Mouse (Mus musculus): ENCODE data around the gene Dph1. TPM values are rescaled to one million over a fixed set of nuclear protein-coding genes. Genes with fewer than 3 reads are reported as not detected.

The Dph1 gene
- polyA plus RNA-seq (2014; fragmentation: Illumina TruSeq; extraction: RNeasy Lipid Tissue Mini Kit (QIAGEN cat#74804); ENCODE audit: low read depth, low replicate concordance) = 11.0 TPM

DNA sequence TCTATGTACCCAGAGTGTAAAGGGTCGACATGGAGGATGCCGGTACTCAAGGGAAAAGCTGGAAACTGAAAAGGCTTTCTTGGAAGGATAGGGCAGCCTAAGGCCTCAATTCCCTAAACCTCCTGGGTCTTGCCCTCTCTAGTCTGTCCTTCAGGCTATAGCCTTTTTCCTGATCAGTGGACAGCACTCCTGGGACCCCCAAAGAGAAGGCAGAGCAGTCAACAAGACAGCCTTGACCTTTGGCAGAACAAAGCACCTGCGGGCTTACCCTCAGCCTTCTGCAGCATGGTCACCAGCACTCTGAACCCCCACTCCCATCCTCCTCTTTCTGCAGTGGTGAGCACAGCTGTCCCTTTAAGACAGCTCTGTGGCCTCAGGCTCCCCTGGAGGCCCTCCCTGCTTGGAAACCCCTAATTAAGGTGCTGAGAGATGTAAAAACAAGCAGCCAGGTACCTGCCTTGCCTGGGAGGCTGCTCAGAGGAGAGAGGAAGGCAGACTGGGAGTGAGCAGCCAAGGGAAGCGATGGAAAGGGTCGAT lies at the start of gene Dph1:
Dph1 (minus strand) TSS at position 337 of the 537 bp plus-strand sequence.

DNA sequence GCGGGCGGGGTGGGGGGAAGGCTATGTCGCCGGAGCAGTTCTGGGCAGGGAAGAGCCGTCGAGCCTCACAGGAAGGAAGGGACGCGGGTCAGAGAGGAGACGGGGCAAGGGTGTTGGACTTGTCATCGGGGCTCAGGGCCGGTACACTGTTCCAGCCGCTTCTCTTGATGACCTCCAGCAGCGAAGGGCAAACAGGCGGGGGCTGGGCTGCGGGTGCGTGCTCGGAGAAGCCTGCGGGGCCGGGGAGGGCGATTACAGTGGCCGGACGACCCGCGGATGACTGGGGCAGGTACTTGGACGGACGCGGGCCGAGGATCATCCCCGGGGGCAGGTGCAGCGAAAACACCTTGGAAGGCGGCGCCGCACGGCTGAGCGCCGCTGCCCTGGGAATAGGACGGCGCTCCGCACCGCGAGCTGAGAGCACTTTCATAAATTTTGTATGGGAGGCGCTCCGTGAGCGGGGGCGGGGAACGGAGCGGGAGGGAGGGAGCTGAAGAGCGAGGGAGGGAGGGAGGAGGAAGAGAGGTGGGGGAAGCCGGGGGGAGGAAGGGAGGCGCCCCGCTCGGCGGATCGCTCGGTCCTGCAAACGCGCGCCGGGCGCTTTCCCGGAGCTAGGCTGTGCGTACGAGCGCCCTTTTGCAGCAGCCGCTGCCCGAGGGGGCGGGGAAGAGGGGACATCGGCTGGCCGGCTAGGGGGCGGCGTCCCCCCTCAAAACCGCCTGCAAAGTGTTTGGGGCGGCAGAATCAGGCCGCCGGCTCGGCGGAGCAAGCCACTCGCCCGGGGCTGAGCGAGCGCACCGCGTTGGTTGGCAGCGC lies 2.4 kb upstream of the Dph1 start, which contains the start of gene Rtn4rl1:
Rtn4rl1 (plus strand) TSS at position 528 of the 816 bp plus-strand sequence.

DNA sequence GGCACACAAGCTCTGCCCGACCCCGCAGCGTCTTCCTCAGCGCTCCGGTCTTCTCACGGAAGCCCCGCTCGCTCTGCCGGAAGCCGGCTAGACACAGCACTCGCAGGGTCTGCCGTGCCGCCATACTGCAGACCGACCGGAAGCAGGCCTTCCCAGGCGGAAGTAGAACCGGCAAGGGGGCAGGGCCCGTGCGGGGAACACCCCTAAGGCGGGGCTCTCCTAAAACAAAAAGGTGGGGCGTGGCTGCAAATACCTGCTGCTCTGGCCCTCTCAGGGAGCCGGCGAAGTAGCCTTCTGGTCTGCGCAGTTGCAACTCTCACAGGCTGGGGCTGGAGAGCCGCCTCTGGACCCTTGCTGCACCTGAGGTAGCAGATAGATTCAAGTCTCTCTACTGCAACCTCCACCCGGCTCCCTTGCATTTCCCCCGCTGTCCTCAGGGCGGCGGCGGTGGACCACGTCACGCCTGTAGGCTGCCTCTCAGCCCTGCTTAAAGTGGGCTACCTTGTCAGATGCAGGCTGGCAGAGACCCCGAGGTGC lies 12.3 kb downstream of the Dph1 start, which contains the start of gene Ovca2:
Ovca2 (minus strand) TSS at position 164 of the 537 bp plus-strand sequence.

DNA sequence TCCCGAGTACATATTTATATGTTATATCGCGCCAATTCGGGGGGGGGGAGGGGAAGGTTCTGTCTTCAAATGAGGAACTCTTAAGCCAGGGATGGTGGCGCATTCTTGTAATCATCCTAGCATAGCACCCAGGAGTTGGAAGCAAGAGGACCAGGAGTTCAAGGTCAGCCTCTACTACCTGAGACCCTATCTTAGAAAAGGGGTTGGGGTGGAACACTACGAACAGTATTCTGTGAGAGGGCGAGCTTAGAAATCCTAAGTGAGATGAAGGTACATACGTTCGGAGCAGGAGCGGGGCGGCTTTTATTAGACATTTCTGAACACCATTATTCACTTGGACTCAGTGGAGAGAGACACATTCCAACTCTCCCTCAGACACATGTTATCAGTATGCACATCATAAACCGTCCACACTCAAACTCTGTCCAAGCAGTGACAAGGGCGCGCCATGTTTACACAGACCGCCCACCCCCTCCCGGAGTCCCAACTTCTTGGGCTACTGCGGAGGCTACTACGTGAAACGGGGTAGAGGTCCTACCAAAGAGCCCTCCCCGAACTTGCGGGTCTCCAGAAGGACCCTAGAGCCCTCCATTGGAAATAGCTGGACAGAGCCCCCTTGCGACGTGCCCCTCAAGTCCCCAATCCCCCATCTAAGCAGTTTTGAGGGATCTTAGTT lies 21.5 kb downstream of the Dph1 start, which contains the start of gene Hic1:
Hic1 (minus strand) TSS at position 115 of the 676 bp plus-strand sequence.

Other genes starting within 250 kb of the Dph1 start
- gene Hic1, start 21.7 kb downstream of the Dph1 start, polyA plus RNA-seq (2014; fragmentation: Illumina TruSeq; extraction: RNeasy Lipid Tissue Mini Kit (QIAGEN cat#74804); ENCODE audit: low read depth, low replicate concordance) = 10.4 TPM
- gene Ovca2, start 12.4 kb downstream of the Dph1 start, polyA plus RNA-seq (2014; fragmentation: Illumina TruSeq; extraction: RNeasy Lipid Tissue Mini Kit (QIAGEN cat#74804); ENCODE audit: low read depth, low replicate concordance) = 13.4 TPM
- 13.8 TPM for gene Rtn4rl1, start 2.5 kb upstream of the Dph1 start, polyA plus RNA-seq (2014; fragmentation: Illumina TruSeq; extraction: RNeasy Lipid Tissue Mini Kit (QIAGEN cat#74804); ENCODE audit: low read depth, low replicate concordance)
- 36.4 TPM for gene Rpa1, start 157.1 kb upstream of the Dph1 start, polyA plus RNA-seq (2014; fragmentation: Illumina TruSeq; extraction: RNeasy Lipid Tissue Mini Kit (QIAGEN cat#74804); ENCODE audit: low read depth, low replicate concordance)
- 4.8 TPM for gene Smyd4, start 157.2 kb upstream of the Dph1 start, polyA plus RNA-seq (2014; fragmentation: Illumina TruSeq; extraction: RNeasy Lipid Tissue Mini Kit (QIAGEN cat#74804); ENCODE audit: low read depth, low replicate concordance)
- gene Serpinf1, start 231.5 kb upstream of the Dph1 start, polyA plus RNA-seq (2014; fragmentation: Illumina TruSeq; extraction: RNeasy Lipid Tissue Mini Kit (QIAGEN cat#74804); ENCODE audit: low read depth, low replicate concordance) = 171 TPM
- gene Serpinf2, start 248.3 kb upstream of the Dph1 start, polyA plus RNA-seq (2014; fragmentation: Illumina TruSeq; extraction: RNeasy Lipid Tissue Mini Kit (QIAGEN cat#74804); ENCODE audit: low read depth, low replicate concordance) = 74.4 TPM

Measured in adipose tissue, adult 10 weeks (tissue).